In genomic region chr12:33957400-33958240, GRCm38 (mm10) we compare ENCODE assay signal across 7 mouse cellular contexts. TPM values are rescaled to one million over a fixed set of nuclear protein-coding genes. Genes with fewer than 3 reads are reported as not detected.
DNase-seq lines count a peak whose midpoint lies in the region; ATAC-seq and TF ChIP-seq lines count a peak whose summit lies in the region.

TSS of gene Twist1 (plus strand) at chr12:33957671.

- peak within 1 kb of the TSS; percentile 66 for H3K9ac ChIP-seq in forebrain, embryonic 12.5 days
- peak within 1 kb of the TSS; percentile 60 for H3K9ac ChIP-seq in liver, embryonic 11.5 days (ENCODE audit: low read depth, low read length)

- DNase-seq in NIH3T3 (ENCODE audit: low read depth) = peak; percentile 96
- DNase-seq in heart, postnatal 25 days (ENCODE audit: low spot score) = peak; percentile 53
- peak; percentile 63 for DNase-seq in liver, embryonic 11.5 days (ENCODE audit: low spot score)
- DNase-seq in ovary, postnatal 36 days (ENCODE audit: low spot score) = peak; percentile 65
- no peak for DNase-seq in thymus, postnatal 10 days (ENCODE audit: low spot score in 2 of 2)

- H3K4me2 ChIP-seq in forebrain, embryonic 12.5 days = peak within 1 kb of the TSS; percentile 76
- H3K4me2 ChIP-seq in liver, embryonic 11.5 days = peak within 1 kb of the TSS; percentile 73

- intact Hi-C loops in heart, postnatal 25 days (cut with DNase I) = no loop called here

- peaks cover 71% of the 10 kb centered on the region for H3K27me3 ChIP-seq in E14TG2a.4 (ENCODE audit: insufficient read depth, low read length)
- peaks cover 82% of the 10 kb centered on the region for H3K27me3 ChIP-seq in forebrain, embryonic 12.5 days
- H3K27me3 ChIP-seq in liver, embryonic 11.5 days (replicated peaks; ENCODE audit: control insufficient read depth, insufficient read depth, low read length) = peaks cover 74% of the 10 kb centered on the region

- H3K4me1 ChIP-seq in E14TG2a.4 (replicated peaks; ENCODE audit: low read depth, low read length) = peaks cover 31% of the 10 kb centered on the region
- peaks cover 33% of the 10 kb centered on the region for H3K4me1 ChIP-seq in forebrain, embryonic 12.5 days
- H3K4me1 ChIP-seq in liver, embryonic 11.5 days (replicated peaks; ENCODE audit: control insufficient read depth, insufficient read depth, low read length) = no peaks in the 10 kb centered on the region; the same call in none of the 2 replicates

- peak; percentile 68 for ATAC-seq in forebrain, embryonic 12.5 days (ENCODE audit: low FRiP score)
- peak; percentile 38 for ATAC-seq in liver, embryonic 11.5 days (replicated peaks; ENCODE audit: low FRiP score)

- no peaks in the 10 kb centered on the region for H3K36me3 ChIP-seq in E14TG2a.4 (ENCODE audit: insufficient read depth, low read length)
- H3K36me3 ChIP-seq in forebrain, embryonic 12.5 days (replicated peaks) = no peaks in the 10 kb centered on the region
- H3K36me3 ChIP-seq in liver, embryonic 11.5 days (ENCODE audit: control insufficient read depth, insufficient read depth, low read length) = no peaks in the 10 kb centered on the region

- WGBS in forebrain, embryonic 12.5 days = under 1% methylated on average over 83 of the region's 105 CpGs
- under 1% methylated on average over 73 of the region's 105 CpGs for WGBS in liver, embryonic 11.5 days

- peak within 1 kb of the TSS; percentile 68 for H3K27ac ChIP-seq in forebrain, embryonic 12.5 days
- H3K27ac ChIP-seq in liver, embryonic 11.5 days (ENCODE audit: low read depth, low read length) = peak within 1 kb of the TSS; percentile 61

- peak within 1 kb of the TSS; percentile 79 for H3K4me3 ChIP-seq in E14TG2a.4 (replicated peaks; ENCODE audit: low read length)
- H3K4me3 ChIP-seq in forebrain, embryonic 12.5 days (replicated peaks) = peak within 1 kb of the TSS; percentile 52
- peak within 1 kb of the TSS; percentile 50 for H3K4me3 ChIP-seq in liver, embryonic 11.5 days (ENCODE audit: low read depth, low read length)

- no peak for TF ChIP-seq CTCF in E14TG2a.4 (conservative IDR thresholded peaks at IDR 0.05; ENCODE audit: low read length)

- no peaks in the 10 kb centered on the region for H3K9me3 ChIP-seq in E14TG2a.4 (ENCODE audit: low read length)
- H3K9me3 ChIP-seq in forebrain, embryonic 12.5 days = no peaks in the 10 kb centered on the region
- H3K9me3 ChIP-seq in liver, embryonic 11.5 days (ENCODE audit: control insufficient read depth, low read length) = no peaks in the 10 kb centered on the region

RNA-seq across cellular contexts. Expression of gene Twist1, which starts in this region (rescaled TPM):
- 7.6 and 11.4 TPM in 2 replicates for polyA plus RNA-seq in forebrain, embryonic 12.5 days (2016; fragmentation: Nextera tagmentation; extraction: Ambion mirVana)
- total RNA-seq in heart, postnatal 25 days (2021) = 1 to 10 TPM; 1.9 to 2.0 TPM
- polyA plus RNA-seq in liver, embryonic 11.5 days (2014; fragmentation: Nextera tagmentation; extraction: Ambion mirVana) = 6.0 and 6.1 TPM in 2 replicates

Comparison
In these comparisons a context has a peak if more than half of its experiments do, and no peak if none do; other contexts are left out.
1. DNase-seq: peak in NIH3T3 (single experiment), heart, postnatal 25 days (single experiment), liver, embryonic 11.5 days (single experiment) and ovary, postnatal 36 days (single experiment); none in thymus, postnatal 10 days (0 of 2).
2. Peak in every context shown above with its lines, with median percentiles within 50 percentile points of each other: H3K4me3 ChIP-seq.